Mouse (Mus musculus) liver, embryonic 14.5 days (tissue): ENCODE data around the gene Otud7b.

Experiments used
- CTCF ChIP-seq: IDR thresholded peaks from 2 replicates; pipeline ENCODE4 v1.5.1; 2016; ENCODE audit warnings: antibody characterized with exemption, low read depth, control low read depth
- EP300 ChIP-seq: IDR thresholded peaks from 2 replicates; pipeline ENCODE4 v1.6.1; 2016; ENCODE audit warnings: antibody characterized with exemption, low read depth

- TF ChIP-seq CTCF = no peak; the same call in 1 of the 2 replicates
- TF ChIP-seq EP300 = no peak
Measured at GRCm38 (mm10) chr3:96196437-96197128, 92.3 kb downstream of the Otud7b start.
